Mouse (Mus musculus) kidney, adult 8-10 months (tissue): ENCODE data around the gene Sik1.

Experiments
- DNase-seq, 2 experiments: peaks; one replicate each; pipeline ENCODE4 v3.0.0; 2022

The Sik1 gene

GRCm38 (mm10) chr17:31854770-31855596, 621 bp downstream of the Sik1 start:
- peak in 1 of 2 experiments; percentile 45 for DNase-seq

DNA sequence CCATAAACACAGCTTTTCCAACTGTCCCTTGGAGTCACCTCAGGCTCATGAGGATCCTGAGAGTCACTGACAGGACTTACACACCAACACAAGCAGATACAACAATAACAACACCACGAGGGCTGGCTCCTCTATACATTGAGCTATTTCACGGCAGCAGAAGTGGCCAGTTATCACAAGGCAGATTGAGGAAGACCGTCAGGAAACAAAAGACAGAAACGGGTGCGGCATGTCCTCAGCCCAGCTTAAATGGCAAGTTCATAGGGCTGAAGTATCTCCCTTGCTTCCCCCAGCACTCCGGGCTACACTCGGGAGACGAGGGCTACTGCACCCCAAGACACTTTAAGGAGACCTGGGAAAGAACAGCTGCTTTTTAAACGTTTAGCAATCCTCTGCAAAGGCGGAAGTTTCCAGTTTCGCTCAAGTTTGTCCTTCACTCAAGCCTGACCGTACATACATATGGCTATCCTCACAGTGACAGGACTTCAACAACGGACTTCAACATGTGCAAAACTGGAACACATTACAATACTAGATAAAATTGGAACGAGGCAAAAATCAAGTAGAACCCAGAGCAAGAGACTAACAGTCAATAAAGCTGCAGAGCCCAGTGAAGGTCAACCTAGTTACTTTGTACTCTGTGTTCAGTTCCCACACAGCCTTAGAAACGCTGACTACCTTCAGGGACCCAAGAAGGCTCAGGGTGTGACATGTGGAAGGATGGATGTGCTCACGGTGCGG, 2.0 kb downstream of the Sik1 start:
- no peak for DNase-seq

GRCm38 (mm10) chr17:31852782-31853447, 2.7 kb downstream of the Sik1 start:
- DNase-seq: peak; percentile 52 to 58

GRCm38 (mm10) chr17:31851816-31852476, 3.7 kb downstream of the Sik1 start:
- no peak for DNase-seq

DNA sequence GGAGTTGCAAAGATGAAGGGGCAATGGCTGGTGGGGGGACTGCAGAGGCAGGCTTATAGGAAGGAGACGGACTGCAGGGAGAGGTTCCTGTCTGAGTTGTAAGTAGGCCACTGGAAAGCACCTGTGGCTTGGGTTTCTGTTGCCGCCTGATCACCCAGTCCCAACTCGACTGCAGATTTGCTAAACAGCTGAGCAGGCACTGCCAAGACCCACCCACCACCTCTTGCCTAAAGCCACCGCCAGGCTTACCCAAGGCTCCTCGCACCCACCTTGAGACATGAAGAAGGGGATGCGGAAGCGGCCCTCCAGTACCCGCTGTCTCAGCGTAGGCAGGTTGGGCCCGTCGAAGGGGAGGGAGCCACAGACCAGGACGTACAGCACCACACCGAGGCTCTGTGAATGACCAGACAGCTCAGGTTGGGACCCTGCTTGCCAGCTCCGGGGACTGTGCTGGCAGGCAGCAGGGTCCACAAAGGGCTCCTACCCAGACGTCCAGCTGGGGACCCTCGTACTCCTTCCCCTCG, 5.1 kb downstream of the Sik1 start:
- DNase-seq: no peak

DNA sequence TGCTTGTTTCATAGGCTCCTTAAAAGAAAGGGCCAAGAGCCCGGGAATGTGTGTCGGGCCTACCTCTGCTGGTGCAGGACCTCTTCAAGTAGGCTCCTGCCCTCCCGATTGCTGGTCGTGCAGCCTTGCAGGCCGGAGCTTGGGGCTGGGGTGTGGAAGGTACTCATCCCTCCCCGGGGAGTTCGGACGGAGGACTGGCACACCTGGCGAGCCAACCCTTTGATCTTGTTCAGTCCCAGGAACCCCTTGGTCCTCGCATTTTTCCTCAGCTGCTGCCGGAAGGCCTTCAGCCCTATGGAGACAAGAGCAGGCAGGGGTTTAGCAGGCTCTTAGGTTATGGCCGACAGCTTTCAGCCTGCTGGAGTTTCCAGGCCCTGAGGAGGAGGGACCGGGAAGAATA, 8.6 kb downstream of the Sik1 start:
- no peak for DNase-seq

- DNase-seq: no peak
Observed at GRCm38 (mm10) chr17:31846352-31846751, 9.3 kb downstream of the Sik1 start.

DNA sequence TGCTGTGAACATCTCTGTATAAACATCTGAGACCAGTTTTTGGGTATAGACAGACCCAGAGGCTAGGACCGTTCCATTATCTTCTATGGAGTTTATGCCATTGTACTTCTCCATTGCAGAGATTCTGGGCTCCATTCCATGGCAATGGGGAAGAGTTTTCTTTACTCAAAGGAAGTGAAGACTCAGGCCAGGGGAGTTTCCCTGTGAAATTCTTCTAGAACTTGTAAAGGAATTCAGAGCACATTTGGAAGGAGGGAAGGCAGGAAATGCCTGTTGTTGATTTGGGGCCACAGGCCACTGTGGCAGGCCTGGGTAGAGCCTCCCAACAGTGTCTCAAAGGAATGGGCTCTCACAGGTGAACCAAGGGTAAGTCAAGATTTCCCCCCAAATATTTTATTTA, 11.7 kb downstream of the Sik1 start:
- no peak for DNase-seq

GRCm38 (mm10) chr17:31842930-31843822, 12.4 kb downstream of the Sik1 start:
- no peak for DNase-seq

GRCm38 (mm10) chr17:31841842-31842611, 13.6 kb downstream of the Sik1 start:
- no peak for DNase-seq

- no peak for DNase-seq
Observed at GRCm38 (mm10) chr17:31841453-31841841, 14.2 kb downstream of the Sik1 start.

- DNase-seq: no peak
Observed at GRCm38 (mm10) chr17:31840423-31841003, 15.1 kb downstream of the Sik1 start.

- no peak for DNase-seq
Observed at GRCm38 (mm10) chr17:31836772-31837171, 18.8 kb downstream of the Sik1 start.

- no peak for DNase-seq
Observed at GRCm38 (mm10) chr17:31836264-31836607, 19.4 kb downstream of the Sik1 start.

- DNase-seq: no peak
Observed at GRCm38 (mm10) chr17:31835528-31836263, 19.9 kb downstream of the Sik1 start.

- DNase-seq: peak; percentile 66 to 71
Observed at GRCm38 (mm10) chr17:31834320-31835065, 21.1 kb downstream of the Sik1 start.

DNA sequence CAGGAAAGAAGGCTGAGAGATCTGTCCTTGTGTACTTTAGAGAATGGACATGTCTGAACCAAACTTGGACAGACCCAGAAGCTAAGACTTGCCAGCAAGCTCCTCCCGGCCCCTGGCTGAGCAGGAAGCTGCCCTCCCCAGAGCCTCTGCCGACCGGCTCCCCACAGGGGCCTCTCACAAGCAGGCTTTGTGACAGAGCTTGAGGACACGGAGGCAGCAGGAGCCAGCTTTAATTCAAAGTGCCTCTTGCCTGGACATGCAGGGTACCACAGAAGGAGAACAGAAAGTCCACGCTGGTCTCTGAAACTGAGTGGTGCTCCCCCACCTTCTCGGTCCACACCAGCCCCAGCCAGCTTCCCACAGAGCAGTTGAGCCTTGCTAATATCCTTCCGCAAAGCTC, 21.9 kb downstream of the Sik1 start:
- DNase-seq: no peak

- DNase-seq: no peak
Observed at GRCm38 (mm10) chr17:31832577-31832964, 23.0 kb downstream of the Sik1 start.
